Mouse (Mus musculus) left cerebral cortex, adult 6 months (tissue): ENCODE data around the gene Cfap54. TPM values are rescaled to one million over a fixed set of nuclear protein-coding genes. Genes with fewer than 3 reads are reported as not detected.

Source experiments
- long read RNA-seq, 2 experiments: library from polyadenylated mRNA; unstranded; transcript quantifications; one replicate each; pipeline ENCODE4 v2.0.0; 2019 to 2020
- polyA plus RNA-seq: library from polyadenylated mRNA; unstranded; fragments of <200 nt; fragmentation: Nextera tagmentation; gene quantifications from 2 replicates; pipeline ENCODE4 v1.2.3, GENCODE M21; 2021

Cfap54 gene
- polyA plus RNA-seq = 0.60 and 1.7 TPM in 2 replicates
- long read RNA-seq, experiment 1, partial matches to known transcripts = 0 of 8 reads
- long read RNA-seq, experiment 1, other reads (novel, unspliced or antisense) = 7 of 8 reads
- long read RNA-seq, experiment 2, partial matches to known transcripts = 0 of 2 reads
- long read RNA-seq, experiment 2, other reads (novel, unspliced or antisense) = 2 of 2 reads

GRCm38 (mm10) chr10:93081133-93081779, at the start of gene Cfap54:
TSS of gene Cfap54 (minus strand) at chr10:93081618.

Other genes starting within 250 kb of the Cfap54 start
- 27.0 and 72.5 TPM in 2 replicates for gene Cdk17, start 79.3 kb upstream of the Cfap54 start, polyA plus RNA-seq
- 2.0 TPM in 2 replicates for gene Elk3, start 229.5 kb upstream of the Cfap54 start, polyA plus RNA-seq